Mouse (Mus musculus): ENCODE results near the gene Dennd4c. TPM values are rescaled to one million over a fixed set of nuclear protein-coding genes. Genes with fewer than 3 reads are reported as not detected.

Gene Dennd4c
- polyA plus RNA-seq, 1 experiment from 2014 or later, result 3.1 TPM

DNA sequence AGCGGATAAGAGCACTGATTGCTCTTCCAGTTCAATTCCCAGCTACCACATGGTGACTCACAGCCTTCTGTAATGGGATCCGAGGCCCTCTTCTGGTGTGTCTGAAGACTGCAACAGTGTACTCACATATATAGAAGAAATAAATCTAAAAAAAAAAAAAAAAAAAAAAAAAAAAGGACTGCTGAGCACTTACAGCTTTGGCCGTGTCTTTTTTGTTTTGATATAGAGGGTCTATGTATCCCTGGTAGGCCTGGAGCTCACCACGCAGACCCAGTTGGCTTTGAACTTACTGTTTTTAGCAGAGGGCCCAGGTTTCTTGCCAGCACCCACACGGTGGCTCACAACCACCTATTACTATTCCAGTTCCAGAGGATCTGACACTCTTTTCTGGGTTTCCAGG is 115.7 kb downstream of the Dennd4c start:
- H3K9me3 ChIP-seq, result no peaks in the 10 kb centered on the region
- WGBS, result 87% methylated on average over 5 of the region's 5 CpGs
- no peaks in the 10 kb centered on the region for H3K4me1 ChIP-seq (replicated peaks)
- no peak overlapping the region for H3K9ac ChIP-seq
- no peaks in the 10 kb centered on the region for H3K36me3 ChIP-seq
- H3K4me2 ChIP-seq, result no peak overlapping the region
- no peak overlapping the region for H3K27ac ChIP-seq (replicated peaks)
- no peak overlapping the region for H3K4me3 ChIP-seq
- ATAC-seq (ENCODE audit: low FRiP score, low read depth), result no peak
- H3K27me3 ChIP-seq, result no peaks in the 10 kb centered on the region

DNA sequence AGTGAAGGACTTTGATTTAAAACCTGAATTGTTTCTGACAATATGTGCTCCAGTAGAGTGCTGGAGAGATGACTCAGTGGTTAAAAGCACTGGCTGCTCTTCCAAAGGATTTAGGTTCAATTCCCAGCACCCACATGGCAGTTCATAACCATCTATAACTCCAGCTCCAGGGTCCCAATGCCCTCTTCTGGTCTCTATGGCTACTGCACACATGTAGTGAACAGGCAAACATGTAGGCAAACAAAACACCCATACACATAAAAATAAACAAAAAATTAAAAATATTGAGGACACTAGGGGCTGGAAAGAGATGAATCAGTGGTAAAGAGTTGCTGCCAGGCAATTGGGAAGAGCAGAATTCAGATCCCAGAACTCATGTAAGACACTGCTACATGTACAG is 123.6 kb downstream of the Dennd4c start:
- H3K36me3 ChIP-seq, result no peaks in the 10 kb centered on the region
- H3K9me3 ChIP-seq, result no peaks in the 10 kb centered on the region
- H3K27ac ChIP-seq (replicated peaks), result no peak overlapping the region
- no peak overlapping the region for H3K4me2 ChIP-seq
- no peaks in the 10 kb centered on the region for H3K27me3 ChIP-seq
- no peak for ATAC-seq (ENCODE audit: low FRiP score, low read depth)
- H3K9ac ChIP-seq, result no peak overlapping the region
- peaks cover 10% of the 10 kb centered on the region for H3K4me1 ChIP-seq (replicated peaks)
- no peak overlapping the region for H3K4me3 ChIP-seq

DNA sequence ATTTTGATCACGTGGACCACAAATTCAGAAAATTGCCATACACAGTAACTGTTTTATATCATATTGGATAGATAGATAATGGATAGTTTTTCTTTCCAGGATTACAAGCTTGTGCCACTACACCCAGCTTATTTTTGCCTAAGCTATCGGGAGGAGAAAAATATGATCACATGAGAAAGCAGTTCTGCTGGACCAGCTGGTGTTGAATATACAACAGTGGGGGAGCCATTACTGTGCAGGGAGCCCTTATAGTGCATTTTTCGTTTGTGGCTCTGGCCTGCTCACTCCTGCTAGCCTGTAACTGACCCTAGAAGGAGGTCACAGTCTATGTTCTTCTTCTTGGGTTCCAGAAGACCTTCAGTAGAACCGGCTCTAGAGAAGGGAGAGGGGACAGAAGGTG is 124.7 kb downstream of the Dennd4c start:
- Histone ChIP-seq H3K36me3 (no peaks in the 10 kb centered on the region), H3K4me1 (replicated peaks) (peaks cover 10% of the 10 kb centered on the region), H3K27ac (replicated peaks) (no peak overlapping the region), H3K27me3 (no peaks in the 10 kb centered on the region), H3K4me3 (no peak overlapping the region), H3K4me2 (no peak overlapping the region), H3K9ac (no peak overlapping the region), H3K9me3 (no peaks in the 10 kb centered on the region)
- ATAC-seq (ENCODE audit: low FRiP score, low read depth), result no peak
- WGBS, result 50% methylated on average over 4 of the region's 4 CpGs

DNA sequence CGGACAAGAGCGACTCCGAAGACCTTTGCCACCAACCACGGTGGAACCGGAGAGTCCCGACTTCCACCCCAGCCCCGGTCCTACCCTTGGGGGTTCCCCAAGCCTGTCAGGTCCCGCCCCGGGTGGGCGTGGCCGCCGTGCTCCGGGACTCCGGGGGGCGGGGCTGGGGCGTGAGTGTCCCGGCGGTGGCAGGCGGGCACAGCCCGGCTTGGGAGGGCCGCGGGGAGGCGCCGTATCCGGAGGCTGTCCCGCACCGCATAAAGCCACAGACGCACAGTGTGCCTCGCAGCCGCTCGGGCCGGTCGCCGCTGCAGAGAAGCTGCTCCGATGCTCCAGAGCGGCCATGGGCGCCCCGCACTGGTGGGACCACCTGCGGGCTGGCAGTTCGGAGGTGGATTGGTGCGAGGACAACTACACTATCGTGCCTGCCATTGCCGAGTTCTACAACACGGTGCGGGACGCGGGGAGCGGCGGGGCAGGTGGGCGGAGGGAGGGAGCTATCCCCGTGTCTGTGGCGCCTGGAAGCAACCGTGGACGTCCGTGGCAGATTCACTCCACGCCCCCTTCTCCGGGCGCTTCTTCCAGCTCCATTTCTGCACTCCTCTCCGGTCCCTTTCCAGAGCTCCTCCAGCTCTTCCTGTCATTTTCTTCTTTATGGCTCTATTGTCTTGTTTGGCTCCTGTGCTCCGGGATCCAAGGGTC is 125.9 kb downstream of the Dennd4c start, which contains the start of gene Acer2:
Acer2 (plus strand) TSS at position 251 of the 702 bp plus-strand sequence.
- peak within 1 kb of the TSS; percentile 75 for H3K4me2 ChIP-seq
- H3K27me3 ChIP-seq, result no peaks in the 10 kb centered on the region
- H3K9me3 ChIP-seq, result no peaks in the 10 kb centered on the region
- no peaks in the 10 kb centered on the region for H3K36me3 ChIP-seq
- ATAC-seq (ENCODE audit: low FRiP score, low read depth), result peak; percentile 93
- H3K4me3 ChIP-seq, result peak within 1 kb of the TSS; percentile 84
- peak within 1 kb of the TSS; percentile 70 for H3K9ac ChIP-seq
- WGBS, result under 1% methylated on average over 60 of the region's 60 CpGs
- H3K4me1 ChIP-seq (replicated peaks), result peaks cover 10% of the 10 kb centered on the region
- H3K27ac ChIP-seq (replicated peaks), result peak within 1 kb of the TSS; percentile 41; the same call in 1 of the 2 replicates

DNA sequence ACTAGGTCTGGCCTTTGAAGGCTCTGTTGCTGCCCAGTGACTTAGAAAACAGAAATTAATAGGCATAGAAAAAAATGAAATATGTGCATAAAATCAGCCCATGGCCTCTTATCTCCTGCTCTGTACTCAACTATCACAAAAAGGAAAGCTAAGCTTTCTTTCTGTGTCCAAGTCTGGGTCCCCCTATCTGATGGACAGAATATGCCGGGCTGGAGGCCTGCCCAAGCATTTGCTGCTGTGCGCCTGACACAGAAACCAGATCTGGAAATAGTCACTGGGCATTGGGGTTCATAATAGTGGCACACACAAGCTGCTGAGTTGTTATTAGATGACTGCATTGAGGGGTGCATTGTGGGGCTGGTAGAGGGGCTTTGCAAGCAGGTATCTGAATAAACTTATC is 131.1 kb downstream of the Dennd4c start:
- Histone ChIP-seq H3K4me1 (replicated peaks) (peaks cover 10% of the 10 kb centered on the region), H3K27me3 (no peaks in the 10 kb centered on the region), H3K9ac (no peak overlapping the region), H3K36me3 (no peaks in the 10 kb centered on the region), H3K9me3 (no peaks in the 10 kb centered on the region), H3K4me2 (no peak overlapping the region), H3K27ac (replicated peaks) (no peak overlapping the region), H3K4me3 (no peak overlapping the region)
- no peak for ATAC-seq (ENCODE audit: low FRiP score, low read depth)
- 95% methylated on average over 2 of the region's 2 CpGs for WGBS

DNA sequence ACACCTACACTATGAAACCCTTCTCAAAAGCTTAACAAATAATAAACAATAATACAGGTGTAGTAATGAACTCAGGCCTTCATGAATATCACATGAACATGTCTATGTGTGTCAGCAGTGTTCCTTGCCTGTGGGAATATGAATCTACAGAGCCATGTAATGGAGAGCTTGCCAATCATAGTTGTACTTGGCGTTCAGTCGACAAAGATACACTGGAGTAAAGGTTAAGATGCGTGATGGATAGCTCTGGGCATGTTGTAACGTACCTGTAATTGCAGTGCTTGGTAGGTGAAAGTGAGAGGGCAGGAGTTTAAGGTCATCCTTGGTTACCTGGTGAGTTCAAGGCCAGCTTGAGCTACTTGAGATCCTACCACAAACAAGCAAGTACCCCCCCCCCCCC is 132.8 kb downstream of the Dennd4c start:
- ATAC-seq (ENCODE audit: low FRiP score, low read depth), result no peak
- no peak overlapping the region for H3K27ac ChIP-seq (replicated peaks)
- H3K9ac ChIP-seq, result no peak overlapping the region
- 86% methylated on average over 4 of the region's 4 CpGs for WGBS
- H3K9me3 ChIP-seq, result no peaks in the 10 kb centered on the region
- H3K27me3 ChIP-seq, result no peaks in the 10 kb centered on the region
- H3K4me3 ChIP-seq, result no peak overlapping the region
- H3K4me1 ChIP-seq (replicated peaks), result no peaks in the 10 kb centered on the region
- no peaks in the 10 kb centered on the region for H3K36me3 ChIP-seq
- no peak overlapping the region for H3K4me2 ChIP-seq

DNA sequence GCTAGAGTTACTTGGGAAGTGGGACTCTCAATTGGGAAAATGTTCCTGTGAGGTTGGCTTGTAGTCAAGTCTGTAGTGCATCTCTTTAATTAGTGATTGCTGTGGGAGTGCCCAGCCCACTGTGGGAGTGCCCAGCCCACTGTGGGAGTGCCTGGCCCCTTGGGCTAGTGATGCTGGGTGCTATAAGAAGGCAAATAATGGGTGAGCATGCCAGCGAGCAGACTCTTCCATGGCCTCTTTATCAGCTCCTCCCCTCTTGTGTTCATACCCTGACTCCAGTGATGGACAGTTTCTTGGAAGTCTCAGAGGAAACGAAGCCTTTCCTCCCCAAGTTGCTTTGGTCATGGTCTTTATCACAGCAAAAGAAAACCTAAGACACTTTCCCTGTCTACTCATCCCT is 134.1 kb downstream of the Dennd4c start:
- no peak for ATAC-seq (ENCODE audit: low FRiP score, low read depth)
- WGBS, result 79% methylated on average over 2 of the region's 2 CpGs
- H3K4me1 ChIP-seq (replicated peaks), result no peaks in the 10 kb centered on the region
- H3K4me2 ChIP-seq, result no peak overlapping the region
- no peaks in the 10 kb centered on the region for H3K27me3 ChIP-seq
- no peaks in the 10 kb centered on the region for H3K36me3 ChIP-seq
- H3K27ac ChIP-seq (replicated peaks), result no peak overlapping the region
- no peak overlapping the region for H3K4me3 ChIP-seq
- no peak overlapping the region for H3K9ac ChIP-seq
- no peaks in the 10 kb centered on the region for H3K9me3 ChIP-seq

DNA sequence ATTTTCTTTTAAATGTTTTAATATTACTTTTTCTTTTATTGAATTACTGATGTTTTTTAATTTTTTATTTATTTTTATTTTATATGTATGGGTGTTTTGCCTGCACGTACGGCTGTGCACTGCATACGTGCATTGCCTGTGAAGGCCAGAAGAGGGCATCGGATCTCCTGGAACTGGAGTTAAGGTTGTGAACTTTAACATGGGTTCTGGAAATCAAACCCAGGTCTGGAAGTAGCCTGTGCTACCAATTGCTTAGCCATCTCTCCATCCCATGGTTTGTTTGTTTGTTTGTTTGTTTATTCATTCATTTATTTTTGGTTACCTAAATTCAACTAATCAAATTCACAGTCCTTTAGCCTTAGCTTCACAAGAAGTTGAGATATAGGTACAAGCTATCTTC is 136.6 kb downstream of the Dennd4c start:
- Histone ChIP-seq H3K4me1 (replicated peaks) (no peaks in the 10 kb centered on the region), H3K4me3 (no peak overlapping the region), H3K9me3 (no peaks in the 10 kb centered on the region), H3K9ac (no peak overlapping the region), H3K4me2 (no peak overlapping the region), H3K27ac (replicated peaks) (no peak overlapping the region), H3K27me3 (no peaks in the 10 kb centered on the region), H3K36me3 (no peaks in the 10 kb centered on the region)
- 39% methylated on average over 4 of the region's 4 CpGs for WGBS
- ATAC-seq (ENCODE audit: low FRiP score, low read depth), result no peak

DNA sequence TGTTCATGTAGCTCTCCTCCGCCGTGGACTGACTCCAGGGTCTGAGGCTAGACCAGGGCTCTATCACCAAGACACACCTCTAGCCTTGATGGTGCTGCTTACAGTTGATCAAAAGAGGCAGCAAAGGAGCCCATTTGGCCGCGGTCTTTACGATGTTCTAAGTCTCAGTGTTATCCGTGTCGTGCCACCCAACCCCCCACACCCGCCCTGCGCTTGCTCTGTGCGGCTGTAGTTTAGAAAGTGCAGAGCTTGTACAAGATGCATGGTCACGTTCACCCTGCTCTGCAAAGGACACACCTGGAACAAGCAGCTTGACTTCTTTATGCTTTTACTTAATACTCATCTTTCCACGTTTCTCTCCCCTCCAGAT is 137.4 kb downstream of the Dennd4c start:
- WGBS, result 64% methylated on average over 12 of the region's 12 CpGs
- no peaks in the 10 kb centered on the region for H3K9me3 ChIP-seq
- ATAC-seq (ENCODE audit: low FRiP score, low read depth), result no peak

DNA sequence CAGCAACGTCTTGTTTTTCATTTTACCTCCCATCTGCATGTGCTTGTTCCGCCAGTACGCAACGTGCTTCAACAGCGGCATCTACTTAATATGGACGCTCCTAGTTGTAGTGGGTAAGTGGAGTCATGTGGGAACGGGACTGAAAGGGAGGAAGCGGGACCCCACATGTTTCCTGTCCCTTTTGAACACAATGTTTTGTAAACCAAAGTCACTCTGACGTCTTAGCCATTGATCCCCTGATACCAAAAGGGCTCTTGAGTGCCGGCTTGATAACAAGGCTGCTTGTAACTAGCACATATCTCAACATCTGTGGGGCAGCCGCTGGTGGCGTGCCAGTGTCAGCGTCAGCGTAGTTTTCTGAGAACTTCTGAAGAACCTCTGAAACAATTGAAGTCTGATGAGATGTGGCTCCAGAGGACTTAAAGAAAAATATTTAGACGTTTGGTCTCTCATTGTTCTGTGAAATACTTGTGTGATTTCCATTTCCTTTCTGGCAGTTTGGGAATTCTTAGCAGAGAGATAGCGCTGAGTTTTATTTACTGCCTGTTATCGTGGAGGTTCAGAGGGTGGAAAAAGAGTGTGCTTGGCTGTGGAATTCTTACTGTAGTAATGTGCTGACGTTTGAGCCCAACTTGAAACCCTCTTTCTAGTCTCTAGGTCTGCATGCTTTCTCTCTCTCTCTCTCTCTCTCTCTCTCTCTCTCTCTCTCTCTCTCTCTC is 138.0 kb downstream of the Dennd4c start:
- peak overlapping the region; percentile 7; the same call in 1 of the 2 replicates for H3K4me3 ChIP-seq
- H3K4me2 ChIP-seq, result peak overlapping the region; percentile 39
- H3K27me3 ChIP-seq, result no peaks in the 10 kb centered on the region
- H3K9me3 ChIP-seq, result no peaks in the 10 kb centered on the region
- H3K36me3 ChIP-seq, result no peaks in the 10 kb centered on the region
- WGBS, result 52% methylated on average over 18 of the region's 18 CpGs
- H3K9ac ChIP-seq, result no peak overlapping the region
- H3K27ac ChIP-seq (replicated peaks), result no peak overlapping the region
- H3K4me1 ChIP-seq (replicated peaks), result no peaks in the 10 kb centered on the region
- no peak for ATAC-seq (ENCODE audit: low FRiP score, low read depth)

More for the DNA sequence above, 137.4 kb downstream of the Dennd4c start:
- no peak overlapping the region for H3K9ac ChIP-seq
- peak overlapping the region; percentile 39 for H3K4me2 ChIP-seq
- H3K27me3 ChIP-seq, result no peaks in the 10 kb centered on the region
- H3K27ac ChIP-seq (replicated peaks), result no peak overlapping the region
- H3K36me3 ChIP-seq, result no peaks in the 10 kb centered on the region
- H3K4me3 ChIP-seq, result peak overlapping the region; percentile 7; the same call in 1 of the 2 replicates
- no peaks in the 10 kb centered on the region for H3K4me1 ChIP-seq (replicated peaks)

DNA sequence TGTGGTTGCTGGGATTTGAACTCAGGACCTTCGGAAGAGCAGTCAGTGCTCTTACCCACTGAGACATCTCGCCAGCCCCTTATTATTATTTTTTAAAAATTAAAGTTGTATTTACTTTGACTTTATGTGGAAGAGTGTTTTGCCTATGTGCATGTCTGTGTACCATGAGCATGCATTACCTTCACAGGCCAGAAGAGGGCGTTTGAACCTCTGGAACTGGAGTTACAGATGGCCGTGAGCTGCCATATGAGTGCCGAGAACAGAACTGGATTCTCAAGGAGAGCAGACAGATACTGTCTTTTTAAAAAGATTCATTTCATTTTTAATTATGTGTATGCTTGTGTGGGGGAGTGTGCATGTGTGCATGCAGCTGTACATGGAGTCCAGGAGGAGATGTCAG is 139.5 kb downstream of the Dennd4c start:
- ATAC-seq (ENCODE audit: low FRiP score, low read depth), result no peak
- WGBS, result 70% methylated on average over 5 of the region's 5 CpGs
- H3K4me3 ChIP-seq, result no peak overlapping the region

DNA sequence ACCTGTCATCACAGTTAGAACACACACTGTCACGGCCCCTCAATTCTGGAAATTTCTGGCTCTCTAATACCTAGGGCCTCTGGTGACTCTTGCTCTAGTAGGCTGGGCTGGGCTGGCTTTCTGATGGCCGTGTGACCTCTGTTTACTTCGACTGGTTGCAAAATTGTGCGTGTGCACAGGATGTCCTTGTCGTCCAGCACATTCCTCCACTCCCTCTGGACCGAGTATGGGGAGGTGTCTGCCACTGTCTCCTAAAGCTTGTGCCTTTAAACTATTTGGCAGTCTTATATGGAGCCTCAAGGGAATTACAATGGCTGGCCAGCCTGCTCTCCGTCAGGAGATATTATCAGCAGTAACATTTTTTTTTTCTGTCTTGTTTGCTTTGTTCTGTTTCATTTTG is 149.1 kb downstream of the Dennd4c start:
- Histone ChIP-seq H3K4me1 (replicated peaks) (no peaks in the 10 kb centered on the region), H3K4me2 (no peak overlapping the region), H3K27ac (replicated peaks) (no peak overlapping the region), H3K9ac (no peak overlapping the region), H3K36me3 (no peaks in the 10 kb centered on the region), H3K4me3 (no peak overlapping the region), H3K27me3 (no peaks in the 10 kb centered on the region), H3K9me3 (no peaks in the 10 kb centered on the region)
- no peak for ATAC-seq (ENCODE audit: low FRiP score, low read depth)
- WGBS, result 82% methylated on average over 7 of the region's 7 CpGs

More for the DNA sequence above, 139.5 kb downstream of the Dennd4c start:
- Histone ChIP-seq H3K4me1 (replicated peaks) (no peaks in the 10 kb centered on the region), H3K9ac (no peak overlapping the region), H3K27me3 (no peaks in the 10 kb centered on the region), H3K36me3 (no peaks in the 10 kb centered on the region), H3K9me3 (no peaks in the 10 kb centered on the region), H3K27ac (replicated peaks) (no peak overlapping the region), H3K4me2 (no peak overlapping the region)
